Mouse (Mus musculus) MEL (cell line): Measurements from ENCODE around the gene Chsy1.

Source experiments
- E2F4 ChIP-seq: IDR thresholded peaks from 2 replicates; pipeline ENCODE4 v1.6.1; 2011; ENCODE audit warnings: low read depth, low read length, improper control_type of control experiment, borderline replicate concordance
- POLR2A ChIP-seq, 2 experiments: IDR thresholded peaks; 2 replicates each; pipeline ENCODE4 v1.6.1; 2011 to 2012; ENCODE audit warnings: low read length in 2 of 2, mild to moderate bottlenecking in 2 of 2, control low read depth in 1 of 2, improper control_type of control experiment in 1 of 2, low read depth in 1 of 2, moderate library complexity in 1 of 2; ENCODE audit not compliant: control insufficient read depth in 1 of 2, insufficient read depth in 1 of 2, poor library complexity in 1 of 2
- UBTF ChIP-seq: IDR thresholded peaks from 2 replicates; pipeline ENCODE4 v1.6.1; 2012; ENCODE audit warnings: low read depth, mild to moderate bottlenecking, inconsistent platforms, low read length, improper control_type of control experiment, moderate library complexity, borderline replicate concordance; ENCODE audit not compliant: insufficient read depth

GRCm38 (mm10) chr7:66142514-66142913, 33.2 kb downstream of the Chsy1 start:
- no peak for TF ChIP-seq POLR2A (IDR thresholded peaks at IDR 0.05; ENCODE audit: control insufficient read depth in 1 of 2, insufficient read depth in 1 of 2, low read depth in 1 of 2, low read length in 2 of 2, poor library complexity in 1 of 2)
- no peak for TF ChIP-seq UBTF
- TF ChIP-seq E2F4 = no peak
